Comparison of ENCODE assay signal across 9 mouse cellular contexts in the genomic region with DNA sequence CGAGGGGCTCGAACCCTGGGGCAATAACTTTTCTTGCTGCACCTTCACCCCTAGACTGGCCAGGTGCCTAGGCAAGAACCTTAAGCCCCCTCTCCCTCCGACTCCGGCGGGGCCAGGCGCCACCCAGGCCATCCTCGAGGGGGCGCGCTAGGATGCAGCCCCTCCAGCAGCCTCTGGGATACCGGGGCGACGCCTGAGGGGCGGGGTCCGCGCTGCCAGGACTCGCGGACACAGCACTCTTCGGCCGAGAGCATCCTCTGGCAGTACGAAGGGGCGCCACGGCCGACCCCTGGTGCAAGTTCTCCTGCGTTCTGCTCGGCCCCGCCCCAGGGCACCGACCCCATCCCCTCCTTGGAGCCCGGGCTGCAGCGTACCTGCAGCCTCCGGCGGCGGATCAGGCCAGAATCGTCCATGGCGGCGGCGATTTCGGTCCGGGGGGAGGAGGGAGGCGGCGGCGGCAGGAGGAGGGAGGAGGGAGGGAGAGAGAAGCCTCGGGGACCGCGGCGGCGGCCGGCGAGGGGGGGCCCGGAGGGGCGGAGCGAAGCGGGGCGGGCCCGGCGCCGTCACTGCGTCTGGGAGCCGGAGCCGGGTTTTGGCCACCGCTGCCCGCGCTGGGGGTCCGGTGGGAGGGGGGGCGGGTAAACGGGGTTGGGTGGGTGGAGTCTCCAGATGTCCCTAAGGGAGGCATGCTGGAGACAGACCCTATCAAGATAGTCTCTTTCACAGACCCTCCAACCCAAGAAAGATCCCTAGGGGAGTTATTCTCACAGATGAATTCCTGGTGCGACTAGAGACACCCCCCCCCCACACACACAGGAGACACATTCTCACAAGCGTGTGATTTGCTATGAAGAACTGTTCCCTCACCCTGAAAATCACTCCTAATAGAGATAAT. TPM values are rescaled to one million over a fixed set of nuclear protein-coding genes. Genes with fewer than 3 reads are reported as not detected.
DNase-seq lines count a peak whose midpoint lies in the region; ATAC-seq and TF ChIP-seq lines count a peak whose summit lies in the region.
"Had no signal": no experiment of that assay in that cellular context is flagged by ENCODE, and none has a peak within 500 bp of the region (broad histone marks: within the 10 kb centered on the region; RNA-seq: fewer than 3 reads in every experiment).

No protein-coding gene starts in this region.

- no peaks in the 10 kb centered on the region for H3K36me3 ChIP-seq in heart, embryonic 15.5 days
- no peaks in the 10 kb centered on the region for H3K36me3 ChIP-seq in ES-Bruce4 (ENCODE audit: control insufficient read depth, insufficient read depth, low read length, poor library complexity, severe bottlenecking)
- no peaks in the 10 kb centered on the region for H3K36me3 ChIP-seq in hindbrain, embryonic 13.5 days
- no peaks in the 10 kb centered on the region for H3K36me3 ChIP-seq in midbrain, embryonic 14.5 days (ENCODE audit: control insufficient read depth, insufficient read depth, low read length)

- under 1% methylated on average over 59 of the region's 67 CpGs for WGBS in heart, embryonic 15.5 days
- WGBS in hindbrain, embryonic 13.5 days, result 1% methylated on average over 37 of the region's 67 CpGs
- WGBS in midbrain, embryonic 14.5 days, result under 1% methylated on average over 59 of the region's 67 CpGs

- no peak for TF ChIP-seq POLR2A in ES-Bruce4 (IDR thresholded peaks at IDR 0.05; ENCODE audit: insufficient read depth, low read length)

- peaks cover 15% of the 10 kb centered on the region for H3K4me1 ChIP-seq in heart, embryonic 15.5 days (replicated peaks)
- H3K4me1 ChIP-seq in ES-Bruce4 (ENCODE audit: control insufficient read depth, insufficient read depth, low read length), result no peaks in the 10 kb centered on the region
- peaks cover 35% of the 10 kb centered on the region for H3K4me1 ChIP-seq in hindbrain, embryonic 13.5 days (replicated peaks)
- peaks cover 30% of the 10 kb centered on the region for H3K4me1 ChIP-seq in midbrain, embryonic 14.5 days (ENCODE audit: control insufficient read depth, insufficient read depth, low read length)

- peak; percentile 30; the same call in 1 of the 2 replicates for ATAC-seq in heart, embryonic 15.5 days (replicated peaks; ENCODE audit: insufficient number of reproducible peaks, insufficient read depth, low FRiP score, low read depth)
- 0 out of 2 replicates have a peak, but pooled peaks have one; percentile 23 for ATAC-seq in common myeloid progenitor, adult 5-6 weeks (replicated peaks; ENCODE audit: low read depth, poor library complexity, severe bottlenecking)
- peak; percentile 58 for ATAC-seq in hindbrain, embryonic 13.5 days (ENCODE audit: low FRiP score)
- peak; percentile 69 for ATAC-seq in midbrain, embryonic 14.5 days (ENCODE audit: low FRiP score, low TSS enrichment)
- ATAC-seq in erythroid progenitor cell, adult 5-6 weeks (replicated peaks; ENCODE audit: low FRiP score, poor library complexity, severe bottlenecking), result no peak

- no peak for DNase-seq in heart, postnatal 10 days
- DNase-seq in midbrain, embryonic 14.5 days, result peak; percentile 80
- no peak for DNase-seq in urinary bladder, postnatal 25 days (ENCODE audit: low spot score)

- intact Hi-C loops in heart, postnatal 10 days (cut with DNase I), result no loop called here

- H3K27ac ChIP-seq in heart, embryonic 15.5 days, result no peak overlapping the region
- no peak overlapping the region for H3K27ac ChIP-seq in ES-Bruce4 (ENCODE audit: insufficient read depth, low read length)
- peak overlapping the region; percentile 79 for H3K27ac ChIP-seq in hindbrain, embryonic 13.5 days
- H3K27ac ChIP-seq in midbrain, embryonic 14.5 days (replicated peaks; ENCODE audit: low read depth, low read length), result peak overlapping the region; percentile 79

- no peaks in the 10 kb centered on the region for H3K9me3 ChIP-seq in heart, embryonic 15.5 days (replicated peaks)
- no peaks in the 10 kb centered on the region for H3K9me3 ChIP-seq in ES-Bruce4 (replicated peaks; ENCODE audit: control insufficient read depth, insufficient read depth, low read length, poor library complexity, severe bottlenecking)
- H3K9me3 ChIP-seq in hindbrain, embryonic 13.5 days, result no peaks in the 10 kb centered on the region
- H3K9me3 ChIP-seq in midbrain, embryonic 14.5 days (ENCODE audit: control insufficient read depth, low read length), result no peaks in the 10 kb centered on the region

- TF ChIP-seq EP300 in ES-Bruce4 (IDR thresholded peaks at IDR 0.05; ENCODE audit: insufficient read depth, low read depth, low read length), result no peak

- H3K4me2 ChIP-seq in heart, embryonic 15.5 days, result peak overlapping the region; percentile 63
- peak overlapping the region; percentile 80 for H3K4me2 ChIP-seq in hindbrain, embryonic 13.5 days
- peak overlapping the region; percentile 88 for H3K4me2 ChIP-seq in midbrain, embryonic 14.5 days (ENCODE audit: low read length)

- no peak overlapping the region for H3K9ac ChIP-seq in heart, embryonic 15.5 days
- H3K9ac ChIP-seq in ES-Bruce4 (ENCODE audit: low read depth, poor library complexity, severe bottlenecking), result peak overlapping the region; percentile 81
- peak overlapping the region; percentile 82 for H3K9ac ChIP-seq in hindbrain, embryonic 13.5 days
- H3K9ac ChIP-seq in midbrain, embryonic 14.5 days (replicated peaks; ENCODE audit: low read length), result peak overlapping the region; percentile 87

- TF ChIP-seq CTCF in ES-Bruce4 (IDR thresholded peaks at IDR 0.05; ENCODE audit: low read depth, low read length), result peak; percentile 61

- H3K27me3 ChIP-seq in heart, embryonic 15.5 days, result peaks cover 82% of the 10 kb centered on the region
- peaks cover 14% of the 10 kb centered on the region for H3K27me3 ChIP-seq in ES-Bruce4 (ENCODE audit: control insufficient read depth, insufficient read depth, low read length, poor library complexity, severe bottlenecking)
- H3K27me3 ChIP-seq in hindbrain, embryonic 13.5 days, result peaks cover 74% of the 10 kb centered on the region
- H3K27me3 ChIP-seq in midbrain, embryonic 14.5 days (ENCODE audit: control insufficient read depth, insufficient read depth, low read length), result peaks cover 36% of the 10 kb centered on the region

- H3K4me3 ChIP-seq in heart, embryonic 15.5 days, result peak overlapping the region; percentile 43
- peak overlapping the region; percentile 59 for H3K4me3 ChIP-seq in ES-Bruce4 (ENCODE audit: low read depth, low read length)
- peak overlapping the region; percentile 63 for H3K4me3 ChIP-seq in hindbrain, embryonic 13.5 days
- peak overlapping the region; percentile 63 for H3K4me3 ChIP-seq in midbrain, embryonic 14.5 days (replicated peaks; ENCODE audit: low read depth, low read length)

RNA-seq across cellular contexts. Expression of a gene that starts 0.9 kb away (rescaled TPM):
- polyA plus RNA-seq in heart, embryonic 15.5 days (2015; fragmentation: Nextera tagmentation; extraction: Ambion mirVana), result 0.26 TPM in 1 of 2 replicates, not detected in the other
- not detected for total RNA-seq in heart, postnatal 10 days (2021)
- polyA plus RNA-seq in ES-Bruce4 (2011; ENCODE audit: insufficient read depth, insufficient read length, low read depth, missing spikeins), result 0.38 TPM in 1 of 2 replicates, not detected in the other
- not detected in 2 replicates for total RNA-seq in common myeloid progenitor, adult 5-6 weeks (2017)
- 1.8 and 2.4 TPM in 2 replicates for polyA plus RNA-seq in hindbrain, embryonic 13.5 days (2015; fragmentation: Nextera tagmentation; extraction: Ambion mirVana)
- 0.99 and 1.4 TPM in 2 replicates for polyA plus RNA-seq in midbrain, embryonic 14.5 days (2014; fragmentation: Nextera tagmentation; extraction: Ambion mirVana)
- total RNA-seq in erythroid progenitor cell, adult 5-6 weeks (2015; ENCODE audit: low replicate concordance), result not detected in 2 replicates
- not detected in 2 replicates for total RNA-seq in erythroid progenitor cell, adult 5-6 weeks (2017; ENCODE audit: low replicate concordance)

RNA-seq across cellular contexts. Expression of a gene that starts 8.7 kb away (rescaled TPM):
- polyA plus RNA-seq in heart, embryonic 15.5 days (2015; fragmentation: Nextera tagmentation; extraction: Ambion mirVana), result 0.09 and 0.41 TPM in 2 replicates
- total RNA-seq in heart, postnatal 10 days (2021), result under 1 TPM in 1 of 2 experiments, not detected in 1; 0.07 TPM
- 0.73 and 1.5 TPM in 2 replicates for polyA plus RNA-seq in ES-Bruce4 (2011; ENCODE audit: insufficient read depth, insufficient read length, low read depth, missing spikeins)
- total RNA-seq in common myeloid progenitor, adult 5-6 weeks (2017), result not detected in 2 replicates
- polyA plus RNA-seq in hindbrain, embryonic 13.5 days (2015; fragmentation: Nextera tagmentation; extraction: Ambion mirVana), result 59.1 and 62.2 TPM in 2 replicates
- polyA plus RNA-seq in midbrain, embryonic 14.5 days (2014; fragmentation: Nextera tagmentation; extraction: Ambion mirVana), result 69.5 and 69.9 TPM in 2 replicates
- total RNA-seq in erythroid progenitor cell, adult 5-6 weeks (2015; ENCODE audit: low replicate concordance), result not detected in 2 replicates
- not detected in 2 replicates for total RNA-seq in erythroid progenitor cell, adult 5-6 weeks (2017; ENCODE audit: low replicate concordance)

RNA-seq across cellular contexts. Expression of a gene that starts 23.4 kb away (rescaled TPM):
- polyA plus RNA-seq in heart, embryonic 15.5 days (2015; fragmentation: Nextera tagmentation; extraction: Ambion mirVana), result not detected in 2 replicates
- 1 to 10 TPM in 1 of 2 experiments, not detected in 1; 1.6 TPM for total RNA-seq in heart, postnatal 10 days (2021)
- 4.9 TPM in 1 of 2 replicates, not detected in the other for polyA plus RNA-seq in ES-Bruce4 (2011; ENCODE audit: insufficient read depth, insufficient read length, low read depth, missing spikeins)
- total RNA-seq in common myeloid progenitor, adult 5-6 weeks (2017), result not detected in 2 replicates
- polyA plus RNA-seq in hindbrain, embryonic 13.5 days (2015; fragmentation: Nextera tagmentation; extraction: Ambion mirVana), result not detected in 2 replicates
- not detected in 2 replicates for polyA plus RNA-seq in midbrain, embryonic 14.5 days (2014; fragmentation: Nextera tagmentation; extraction: Ambion mirVana)
- not detected in 2 replicates for total RNA-seq in erythroid progenitor cell, adult 5-6 weeks (2015; ENCODE audit: low replicate concordance)
- not detected in 2 replicates for total RNA-seq in erythroid progenitor cell, adult 5-6 weeks (2017; ENCODE audit: low replicate concordance)
- total RNA-seq: layer of hippocampus, postnatal 14 days had no signal

RNA-seq across cellular contexts. Expression of a gene that starts 23.5 kb away (rescaled TPM):
- 596 and 644 TPM in 2 replicates for polyA plus RNA-seq in heart, embryonic 15.5 days (2015; fragmentation: Nextera tagmentation; extraction: Ambion mirVana)
- total RNA-seq in heart, postnatal 10 days (2021), result 100 to 1,000 TPM; 689 to 769 TPM
- polyA plus RNA-seq in ES-Bruce4 (2011; ENCODE audit: insufficient read depth, insufficient read length, low read depth, missing spikeins), result 226 and 237 TPM in 2 replicates
- total RNA-seq in common myeloid progenitor, adult 5-6 weeks (2017), result 631 and 634 TPM in 2 replicates
- 1,362 and 1,388 TPM in 2 replicates for polyA plus RNA-seq in hindbrain, embryonic 13.5 days (2015; fragmentation: Nextera tagmentation; extraction: Ambion mirVana)
- polyA plus RNA-seq in midbrain, embryonic 14.5 days (2014; fragmentation: Nextera tagmentation; extraction: Ambion mirVana), result 1,531 and 1,588 TPM in 2 replicates
- total RNA-seq in erythroid progenitor cell, adult 5-6 weeks (2015; ENCODE audit: low replicate concordance), result 2,168 and 2,598 TPM in 2 replicates
- 2,812 and 2,913 TPM in 2 replicates for total RNA-seq in erythroid progenitor cell, adult 5-6 weeks (2017; ENCODE audit: low replicate concordance)

RNA-seq across cellular contexts. Expression of a gene that starts 23.7 kb away (rescaled TPM):
- 62.9 and 83.7 TPM in 2 replicates for polyA plus RNA-seq in heart, embryonic 15.5 days (2015; fragmentation: Nextera tagmentation; extraction: Ambion mirVana)
- 10 to 100 TPM; 53.4 to 55.4 TPM for total RNA-seq in heart, postnatal 10 days (2021)
- polyA plus RNA-seq in ES-Bruce4 (2011; ENCODE audit: insufficient read depth, insufficient read length, low read depth, missing spikeins), result 79.2 and 88.1 TPM in 2 replicates
- total RNA-seq in common myeloid progenitor, adult 5-6 weeks (2017), result 95.8 and 148 TPM in 2 replicates
- 61.4 and 62.1 TPM in 2 replicates for polyA plus RNA-seq in hindbrain, embryonic 13.5 days (2015; fragmentation: Nextera tagmentation; extraction: Ambion mirVana)
- 51.7 and 54.4 TPM in 2 replicates for polyA plus RNA-seq in midbrain, embryonic 14.5 days (2014; fragmentation: Nextera tagmentation; extraction: Ambion mirVana)
- 82.6 and 141 TPM in 2 replicates for total RNA-seq in erythroid progenitor cell, adult 5-6 weeks (2015; ENCODE audit: low replicate concordance)
- 63.3 and 93.8 TPM in 2 replicates for total RNA-seq in erythroid progenitor cell, adult 5-6 weeks (2017; ENCODE audit: low replicate concordance)

Comparison
In these comparisons a context has a peak if more than half of its experiments do, and no peak if none do; other contexts are left out.
1. H3K27ac ChIP-seq: peak in hindbrain, embryonic 13.5 days (single experiment) and midbrain, embryonic 14.5 days (single experiment); none in heart, embryonic 15.5 days (single experiment) and ES-Bruce4 (single experiment).
2. RNA of a gene that starts 8.7 kb away (polyA plus RNA-seq): 69.5 to 69.9 TPM in midbrain, embryonic 14.5 days and 59.1 to 62.2 TPM in hindbrain, embryonic 13.5 days; 0.73 to 1.5 TPM in ES-Bruce4 and 0.09 to 0.41 TPM in heart, embryonic 15.5 days; every median in the first group is over 10 times any median in the second.
3. Peak in every context shown above with its lines, with median percentiles within 50 percentile points of each other: H3K4me2 ChIP-seq and H3K4me3 ChIP-seq.